Mouse (Mus musculus): ENCODE measurements around the gene Tmbim7.

- TF ChIP-seq CTCF (IDR thresholded peaks at IDR 0.05; ENCODE audit: low read depth): no peak
- no peak for TF ChIP-seq EP300 (optimal IDR thresholded peaks at IDR 0.05)
Measured at GRCm38 (mm10) chr5:3646539-3646938, 4.4 kb upstream of the Tmbim7 start.
